Mouse (Mus musculus): ENCODE measurements around the gene Cdh1.

Gene Cdh1

DNA sequence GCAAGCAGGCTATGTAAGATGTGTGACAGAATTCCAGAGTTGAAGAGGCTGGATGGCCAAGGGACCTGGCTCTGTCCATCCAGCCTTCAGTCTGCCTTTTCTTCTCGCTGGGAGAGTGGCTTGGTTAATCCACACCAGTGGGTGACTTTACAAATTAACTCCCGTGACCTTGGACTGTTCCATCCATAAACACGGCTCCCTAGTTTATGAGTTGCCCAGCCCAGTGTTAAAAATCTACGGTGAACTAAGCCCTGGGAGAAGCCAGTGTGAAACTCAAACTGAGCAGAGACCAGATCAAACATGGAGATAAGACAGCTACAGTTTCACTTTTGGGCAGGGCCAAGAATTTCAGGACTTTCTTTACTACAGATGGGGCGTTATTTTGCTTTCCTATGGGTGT lies 19.9 kb downstream of the Cdh1 start:
- no peak for DNase-seq (ENCODE audit: low spot score in 2 of 2)

DNA sequence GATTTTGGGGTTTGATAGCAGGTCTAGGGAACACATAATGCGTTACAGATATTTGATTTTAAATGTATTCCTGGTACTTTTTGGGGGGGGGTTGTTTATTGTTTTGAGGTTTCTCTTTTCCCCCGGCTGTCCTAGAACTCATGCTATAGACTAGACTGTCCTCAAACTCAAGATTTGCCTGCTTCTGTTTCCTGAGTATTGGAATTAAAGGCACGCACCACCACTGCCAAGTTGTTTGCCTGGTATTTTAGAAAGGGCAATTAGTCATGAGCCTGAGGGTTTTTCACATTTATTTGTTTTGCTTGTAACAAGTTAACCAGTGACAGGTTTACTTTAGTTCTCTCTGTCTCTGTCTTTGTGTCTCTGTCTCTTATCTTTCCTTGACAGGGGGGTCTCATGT lies 20.3 kb downstream of the Cdh1 start:
- no peak for DNase-seq (ENCODE audit: low spot score in 2 of 2)

- DNase-seq (ENCODE audit: low spot score in 2 of 2) = no peak
These were observed 20.8 kb downstream of the Cdh1 start for GRCm38 (mm10) chr8:106623954-106624353.

DNA sequence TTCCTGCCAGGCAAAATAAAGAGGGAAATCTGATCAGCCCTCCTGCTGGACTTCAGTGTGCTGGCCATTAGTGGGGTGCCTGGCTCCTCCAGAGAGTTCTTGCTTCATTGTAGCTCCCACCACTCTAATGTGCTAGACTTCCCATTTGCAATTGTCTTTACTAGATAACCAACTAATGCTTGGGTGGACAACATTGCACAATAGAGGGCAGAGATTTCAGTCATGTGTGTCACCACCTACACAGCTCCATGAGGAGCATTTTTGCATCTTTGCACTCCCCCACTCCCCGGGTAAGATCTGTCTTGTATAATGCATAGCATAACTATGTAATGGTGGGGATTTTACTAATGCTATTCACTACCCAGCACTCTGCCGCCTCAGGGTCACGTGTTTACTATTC lies 21.6 kb downstream of the Cdh1 start:
- no peak for DNase-seq (ENCODE audit: low spot score in 2 of 2)

- DNase-seq (ENCODE audit: low spot score in 2 of 2) = no peak
These were observed 23.1 kb downstream of the Cdh1 start for GRCm38 (mm10) chr8:106626096-106626865.

- no peak for DNase-seq (ENCODE audit: low spot score in 2 of 2)
These were observed 25.3 kb downstream of the Cdh1 start for GRCm38 (mm10) chr8:106628291-106628964.

GRCm38 (mm10) chr8:106629456-106629855 lies 26.3 kb downstream of the Cdh1 start:
- no peak for DNase-seq (ENCODE audit: low spot score in 2 of 2)

DNA sequence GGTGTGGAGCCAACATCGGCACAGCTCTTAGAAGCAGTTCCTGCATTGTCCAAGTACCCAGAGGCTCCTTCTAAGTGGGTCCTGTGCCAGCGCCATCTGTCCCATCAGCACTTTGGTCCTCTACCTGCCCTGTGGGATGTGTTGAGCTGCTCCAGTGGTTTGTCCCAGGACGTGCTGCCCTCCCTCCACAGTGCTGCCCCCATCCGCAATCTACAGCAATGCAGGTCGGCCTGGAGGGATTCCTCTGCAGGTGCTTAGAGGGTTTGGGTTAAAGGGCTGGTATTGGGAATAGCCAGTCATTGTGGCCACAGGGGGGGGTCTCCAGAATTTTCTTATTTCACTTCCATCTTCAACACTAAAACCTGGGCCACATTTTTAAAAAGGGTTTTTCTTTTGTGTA lies 28.8 kb downstream of the Cdh1 start:
- DNase-seq (ENCODE audit: low spot score in 2 of 2) = no peak

GRCm38 (mm10) chr8:106632650-106633049 lies 29.5 kb downstream of the Cdh1 start:
- DNase-seq (ENCODE audit: low spot score in 2 of 2) = no peak

DNA sequence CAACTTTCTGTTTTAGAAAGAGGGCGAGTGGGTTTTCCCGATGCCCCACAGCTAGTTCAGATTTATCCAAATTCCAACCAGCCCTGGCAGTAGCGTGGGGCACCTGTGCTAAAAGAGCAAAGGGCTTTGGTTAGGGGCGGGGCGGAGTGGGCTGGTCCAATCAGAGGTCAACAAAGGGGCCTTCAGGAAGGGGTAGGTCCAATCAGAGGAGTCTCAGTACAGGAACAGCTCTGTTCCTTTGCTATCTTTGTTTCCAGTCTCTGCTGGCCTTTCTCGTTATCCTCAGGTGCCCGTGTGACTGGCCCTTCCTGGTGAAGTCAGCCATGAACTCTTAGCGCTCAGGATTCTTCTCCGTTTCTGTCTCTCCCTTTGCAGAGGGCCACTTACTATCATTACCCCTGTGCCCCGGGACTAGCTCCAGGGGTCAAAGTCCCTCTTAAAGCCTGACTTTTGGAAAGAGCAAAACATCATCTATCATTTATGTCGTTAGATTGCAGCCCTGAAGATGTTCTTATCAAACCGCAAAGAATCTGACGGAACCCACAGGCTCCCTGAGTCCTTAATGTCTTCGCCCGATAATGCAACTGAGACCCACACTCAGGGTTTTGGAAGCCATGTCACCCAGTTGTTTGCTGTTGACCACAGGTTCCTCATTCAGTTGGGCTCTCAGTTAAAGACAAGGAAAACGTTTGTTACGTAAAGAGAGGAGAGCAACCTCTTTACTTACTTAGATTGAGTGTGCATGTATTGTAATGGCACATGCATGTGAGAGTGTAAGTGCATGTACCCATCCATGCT lies 30.4 kb downstream of the Cdh1 start:
- DNase-seq (ENCODE audit: low spot score in 2 of 2) = no peak

DNA sequence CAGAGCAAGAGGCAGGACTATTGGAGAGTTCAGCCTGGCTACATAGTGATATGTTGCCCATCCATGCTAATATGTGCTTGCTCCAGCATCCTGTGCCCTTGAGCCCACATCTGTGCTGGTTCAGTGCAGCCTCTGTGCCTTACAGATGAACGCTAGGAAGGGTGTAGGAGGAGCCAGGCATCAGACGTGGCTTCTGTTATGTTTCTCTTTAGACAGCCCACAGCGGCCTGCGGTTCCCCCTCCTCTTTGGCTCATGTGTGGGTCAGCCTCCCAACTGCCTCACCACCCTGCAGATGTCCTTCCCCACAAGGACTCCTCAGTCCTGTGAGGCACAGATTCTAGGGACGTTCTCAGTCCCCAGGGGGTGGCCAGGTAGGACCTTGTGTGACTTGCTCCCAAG lies 32.1 kb downstream of the Cdh1 start:
- DNase-seq (ENCODE audit: low spot score in 2 of 2) = no peak

GRCm38 (mm10) chr8:106637446-106637845 lies 34.3 kb downstream of the Cdh1 start:
- DNase-seq (ENCODE audit: low spot score in 2 of 2) = no peak

GRCm38 (mm10) chr8:106638768-106639295 lies 35.7 kb downstream of the Cdh1 start:
- DNase-seq (ENCODE audit: low spot score in 2 of 2) = no peak

GRCm38 (mm10) chr8:106640212-106640611 lies 37.1 kb downstream of the Cdh1 start:
- DNase-seq (ENCODE audit: low spot score in 2 of 2) = no peak

DNA sequence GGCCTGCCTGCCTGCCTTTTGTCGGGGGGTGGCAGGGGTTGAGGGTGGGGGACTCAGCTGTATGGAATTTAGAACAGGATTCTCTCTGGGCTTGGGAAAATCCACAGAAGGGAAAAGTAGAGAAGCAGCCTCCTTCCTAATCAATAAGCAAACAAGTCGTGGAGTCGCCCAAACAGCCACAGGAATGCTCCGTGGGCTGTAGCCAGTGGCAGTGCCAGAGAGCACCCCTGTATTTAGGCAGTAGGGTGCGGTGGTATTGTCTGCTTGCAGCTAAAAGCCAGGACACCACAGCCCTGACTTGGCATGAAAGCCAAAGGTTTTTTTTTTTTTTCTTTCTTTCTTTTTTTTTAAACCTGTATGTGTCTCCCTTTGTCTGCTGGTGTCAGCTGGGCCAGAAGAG lies 37.8 kb downstream of the Cdh1 start:
- DNase-seq (ENCODE audit: low spot score in 2 of 2) = no peak

GRCm38 (mm10) chr8:106642172-106642571 lies 39.0 kb downstream of the Cdh1 start:
- no peak for DNase-seq (ENCODE audit: low spot score in 2 of 2)

DNA sequence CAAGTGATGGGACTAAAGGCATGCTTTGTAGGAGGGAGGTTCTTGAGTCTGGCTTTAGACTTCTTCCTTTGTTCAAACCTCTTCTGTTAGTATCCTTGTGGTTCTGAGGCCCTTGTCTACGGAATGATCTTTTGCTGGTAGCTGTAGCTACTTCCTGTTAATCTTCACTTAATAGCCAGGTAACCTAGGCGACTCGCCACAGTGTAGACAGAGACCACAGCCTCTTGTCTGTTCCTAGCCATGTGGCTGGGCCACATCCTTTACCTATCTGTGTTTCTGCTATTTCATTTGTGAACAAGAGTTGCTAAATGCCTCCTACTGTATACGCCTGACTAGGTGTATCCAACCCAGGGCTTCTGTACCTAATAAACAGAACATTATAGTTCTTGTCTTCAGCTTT lies 39.9 kb downstream of the Cdh1 start:
- DNase-seq (ENCODE audit: low spot score in 2 of 2) = no peak

- no peak for DNase-seq (ENCODE audit: low spot score in 2 of 2)
These were observed 41.8 kb downstream of the Cdh1 start for GRCm38 (mm10) chr8:106644957-106645356.

GRCm38 (mm10) chr8:106646153-106646552 lies 43.0 kb downstream of the Cdh1 start:
- DNase-seq (ENCODE audit: low spot score in 2 of 2) = no peak

DNA sequence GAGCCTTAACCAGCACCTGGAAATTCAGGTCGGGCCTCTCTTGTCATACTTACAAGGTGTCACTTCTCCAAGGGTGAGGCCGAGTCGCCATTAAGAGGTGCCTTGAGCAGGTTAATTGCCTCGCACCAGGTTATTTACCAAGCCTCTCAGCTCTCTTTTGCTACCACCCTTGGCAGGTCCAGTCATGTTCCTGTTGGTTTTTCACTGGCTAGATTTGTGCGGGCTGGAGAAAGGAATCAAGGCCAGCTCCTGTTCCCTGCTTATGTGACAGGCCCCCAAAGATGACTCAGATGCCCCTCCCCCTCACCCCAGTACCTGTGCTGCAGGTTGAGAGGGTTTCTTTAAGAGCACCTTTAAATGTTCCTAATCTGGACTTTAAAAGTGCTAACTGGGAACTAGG lies 43.6 kb downstream of the Cdh1 start:
- DNase-seq (ENCODE audit: low spot score in 2 of 2) = no peak

DNA sequence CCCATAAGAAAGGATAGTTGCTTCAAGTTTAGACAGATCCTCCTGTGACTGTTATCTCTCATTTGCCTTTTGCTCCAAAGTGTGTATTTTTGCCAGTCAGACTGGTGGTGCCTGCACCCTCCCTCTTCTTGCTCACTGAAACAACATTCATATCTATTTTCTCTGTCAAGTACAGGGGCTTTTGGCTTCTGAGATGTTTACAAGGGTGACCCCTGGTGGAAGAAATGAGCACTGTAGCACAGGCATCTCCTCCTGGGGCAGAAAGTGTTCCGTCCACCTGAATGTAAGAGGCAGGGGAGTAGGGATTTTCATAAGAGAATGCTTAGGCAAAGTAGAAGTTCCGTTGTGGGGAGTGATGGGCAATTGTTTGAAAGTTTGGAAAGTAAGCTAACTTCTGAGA lies 44.2 kb downstream of the Cdh1 start:
- DNase-seq (ENCODE audit: low spot score in 2 of 2) = peak; percentile 73 to 77

DNA sequence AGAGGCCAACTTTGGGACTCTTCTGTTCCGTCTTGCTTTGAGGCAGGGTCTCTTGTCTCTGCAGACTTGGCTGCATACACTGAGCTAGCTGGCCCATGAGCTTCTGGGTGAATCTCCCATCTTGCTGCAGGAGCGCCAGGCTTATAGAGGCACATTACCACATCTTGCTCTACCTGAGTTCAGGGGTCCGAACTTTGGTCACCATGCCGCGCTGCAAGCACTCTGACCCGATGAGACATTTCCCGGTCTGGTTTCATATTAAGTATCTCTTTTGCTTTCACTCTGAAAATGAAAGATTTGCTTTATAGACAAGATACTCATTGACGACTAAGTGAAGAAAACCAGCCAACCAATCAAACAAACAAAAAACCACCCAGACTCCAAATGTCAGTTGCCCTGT lies 45.3 kb downstream of the Cdh1 start:
- DNase-seq (ENCODE audit: low spot score in 2 of 2) = no peak
